Mouse (Mus musculus): ENCODE measurements around the gene Rnf152.
A peak's percentile ranks its signal among the peaks of the same experiment; 100 is the strongest.

Gene Rnf152

GRCm38 (mm10) chr1:105311899-105312600, 44.5 kb downstream of the Rnf152 start:
- DNase-seq, result no peak

GRCm38 (mm10) chr1:105302164-105302563, 54.3 kb downstream of the Rnf152 start:
- no peak for DNase-seq

GRCm38 (mm10) chr1:105301764-105302163, 54.7 kb downstream of the Rnf152 start:
- peak; percentile 31 to 37 for DNase-seq

GRCm38 (mm10) chr1:105291859-105292258, 64.7 kb downstream of the Rnf152 start:
- no peak for DNase-seq

DNA sequence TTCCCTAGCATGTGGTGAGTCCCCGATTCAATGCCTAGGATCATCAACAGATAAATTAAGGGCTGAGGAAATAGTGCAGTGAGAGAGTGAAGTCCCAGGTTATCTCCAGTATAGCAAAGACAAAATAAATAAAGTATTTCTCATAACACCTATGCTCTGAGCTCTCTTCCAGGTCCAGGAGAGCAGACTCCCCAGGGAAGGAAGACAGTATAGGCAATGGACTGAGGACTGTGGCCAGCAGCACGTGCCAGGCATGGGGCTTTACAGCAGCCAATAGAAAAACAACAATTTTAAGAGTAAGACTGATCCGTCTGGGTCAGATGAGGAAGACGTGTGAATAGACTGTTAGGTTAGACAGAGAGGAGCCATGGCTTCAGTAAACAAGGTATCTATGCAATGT, 69.0 kb downstream of the Rnf152 start:
- no peak for DNase-seq

DNA sequence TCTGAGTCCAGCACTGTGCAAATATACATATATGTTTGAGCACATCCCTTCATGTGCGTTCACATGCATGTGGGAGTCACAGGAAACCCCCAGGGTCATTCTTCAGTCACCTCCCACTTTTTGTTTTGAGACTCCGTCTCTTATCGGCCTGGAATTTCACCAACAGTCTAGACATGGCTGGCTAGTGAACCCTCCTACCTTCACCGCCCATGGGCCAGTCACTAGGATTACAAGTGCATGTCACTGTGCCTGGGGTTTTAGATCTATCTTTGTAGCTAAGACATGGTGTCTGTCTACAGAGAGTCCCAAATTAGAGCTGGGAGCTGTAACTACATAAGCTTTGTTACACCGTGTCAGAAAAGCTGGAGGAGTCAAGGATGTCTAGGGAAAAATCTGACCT, 69.6 kb downstream of the Rnf152 start:
- no peak for DNase-seq

DNA sequence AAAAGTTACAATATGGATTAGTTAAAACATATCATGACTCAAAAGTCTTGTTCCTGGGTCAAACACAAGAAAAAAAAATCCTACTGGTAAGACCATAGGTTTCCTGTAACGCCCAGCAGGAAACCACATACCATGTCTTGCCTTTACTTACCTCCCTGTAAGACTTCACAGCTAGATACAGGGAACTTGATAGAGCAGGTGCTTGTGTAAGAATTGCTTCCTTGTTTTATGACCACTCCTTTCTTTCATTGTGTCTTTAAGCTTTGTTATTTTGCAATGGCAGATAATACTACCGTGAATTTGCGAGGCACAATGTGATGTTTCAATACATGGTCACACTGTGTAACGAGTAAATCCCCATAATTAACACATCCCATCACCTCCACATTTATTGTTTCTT, 71.5 kb downstream of the Rnf152 start:
- no peak for DNase-seq

GRCm38 (mm10) chr1:105284116-105284515, 72.4 kb downstream of the Rnf152 start:
- DNase-seq, result no peak

- no peak for DNase-seq
These were observed 75.2 kb downstream of the Rnf152 start for GRCm38 (mm10) chr1:105281277-105281676.

DNA sequence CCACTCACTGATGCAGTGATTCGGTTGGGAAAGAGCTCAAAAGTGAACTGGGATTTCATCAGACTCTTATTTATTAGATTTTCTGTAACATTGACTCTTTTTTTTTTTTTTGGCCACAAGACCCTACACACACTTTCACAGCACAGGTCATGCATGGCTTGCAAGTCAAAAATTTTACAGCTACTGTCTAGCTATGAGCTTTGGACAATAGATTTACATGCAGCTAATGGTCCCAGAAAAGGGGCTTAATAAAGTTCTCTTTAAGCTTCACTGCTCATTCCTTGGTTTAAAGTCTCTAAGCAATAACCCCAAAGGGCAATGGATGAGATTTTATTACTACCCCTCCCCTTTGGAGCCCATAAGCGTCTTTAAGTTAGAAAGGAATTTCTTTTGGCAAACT, 76.3 kb downstream of the Rnf152 start:
- DNase-seq, result no peak

DNA sequence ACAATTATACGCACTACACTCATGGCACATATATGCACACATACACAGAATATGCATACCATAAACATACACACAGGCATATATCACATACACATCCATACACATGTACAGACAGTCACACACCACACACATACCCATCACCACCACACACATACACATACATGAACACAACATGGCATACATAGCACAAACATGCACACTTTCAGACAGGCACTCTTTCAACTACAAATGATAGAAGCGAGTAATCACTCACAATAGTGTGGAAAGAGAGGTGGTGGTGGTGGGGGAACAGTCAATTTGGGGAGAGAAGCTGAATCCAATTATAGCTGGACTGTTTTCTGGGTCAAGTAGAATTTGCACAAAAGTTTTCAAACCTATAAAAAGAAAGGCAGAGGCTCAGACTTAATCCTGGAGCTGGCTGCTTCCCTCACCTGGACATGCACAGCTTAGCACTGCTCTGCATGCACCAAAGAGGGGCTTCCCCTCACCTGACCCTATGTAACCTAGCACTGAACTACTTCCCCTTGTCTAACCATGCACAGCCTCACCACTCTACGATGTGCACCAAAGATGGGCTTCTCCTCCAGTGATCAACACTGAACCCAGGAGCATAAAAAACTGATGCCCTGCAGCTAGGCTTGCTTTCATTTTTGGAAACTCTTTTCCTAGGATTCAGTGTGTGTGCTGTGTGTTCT, 81.9 kb downstream of the Rnf152 start:
- no peak for DNase-seq

- DNase-seq, result peak; percentile 63 to 65
These were observed 85.4 kb downstream of the Rnf152 start for GRCm38 (mm10) chr1:105271104-105271503.

GRCm38 (mm10) chr1:105263283-105264033, 93.1 kb downstream of the Rnf152 start:
- DNase-seq, result no peak

GRCm38 (mm10) chr1:105260200-105260599, 96.3 kb downstream of the Rnf152 start:
- no peak for DNase-seq

DNA sequence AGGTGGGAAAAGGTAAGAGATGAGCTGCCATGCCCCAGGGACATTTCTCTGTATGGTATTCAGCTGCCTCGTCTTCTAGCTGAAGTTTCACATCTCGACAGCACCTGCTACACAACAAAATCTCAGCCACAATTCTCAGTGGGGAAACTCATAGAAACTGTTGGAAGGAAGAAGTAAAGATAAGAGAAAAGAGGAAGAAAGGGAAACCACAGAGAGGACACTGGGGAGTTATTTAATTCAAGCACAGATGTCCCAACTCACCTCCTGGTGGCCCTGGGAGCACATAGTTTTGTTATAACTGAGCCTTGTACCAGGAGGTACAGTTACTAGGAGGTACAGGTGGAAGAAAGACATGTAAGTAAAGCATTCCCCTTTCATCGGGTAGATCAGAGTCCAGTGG, 99.3 kb downstream of the Rnf152 start:
- DNase-seq, result no peak

DNA sequence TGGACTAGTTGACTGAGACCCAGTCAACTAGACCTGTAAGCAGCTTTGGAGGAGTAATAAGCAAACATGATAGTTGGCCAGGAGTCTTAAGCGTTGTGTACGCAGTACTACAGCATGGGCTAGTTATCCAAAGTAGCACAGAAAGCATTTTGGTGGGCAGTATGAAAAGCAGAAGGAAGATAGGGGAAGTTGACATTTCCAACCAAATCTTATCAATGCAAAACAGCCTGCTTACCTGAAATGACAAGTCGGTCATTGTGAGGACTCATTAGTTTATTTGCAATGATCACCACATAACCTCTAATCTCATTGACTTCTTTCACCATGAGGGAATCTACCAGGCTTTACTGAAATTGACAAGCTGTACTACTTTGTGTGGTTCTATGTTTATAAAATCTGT, 107.3 kb downstream of the Rnf152 start:
- DNase-seq, result no peak

GRCm38 (mm10) chr1:105246651-105247050, 109.9 kb downstream of the Rnf152 start:
- DNase-seq, result no peak

DNA sequence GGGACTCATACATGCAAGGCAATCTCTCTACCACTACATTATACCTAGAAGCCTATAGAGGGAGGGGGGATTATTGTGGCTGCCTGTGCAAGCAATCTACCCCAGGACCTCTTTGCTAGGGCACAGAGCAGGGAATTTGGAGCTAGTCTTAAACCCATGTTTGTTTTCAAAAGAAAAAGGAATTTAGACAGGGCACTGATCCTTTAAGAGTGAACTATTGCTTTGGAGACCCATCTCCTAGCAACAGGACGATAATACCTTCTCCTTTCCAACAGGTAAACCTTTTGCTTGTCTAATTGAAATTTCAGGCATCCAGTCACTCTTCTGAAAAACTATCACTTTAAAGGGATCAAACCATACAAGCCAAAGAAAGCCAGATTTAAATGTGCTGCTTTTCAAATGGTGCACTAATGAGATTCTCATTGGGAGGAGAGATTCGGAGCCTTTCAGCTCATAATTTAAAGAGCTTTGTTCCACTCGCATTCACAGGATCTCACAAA, 110.4 kb downstream of the Rnf152 start:
- DNase-seq, result no peak

- DNase-seq, result no peak
These were observed 113.0 kb downstream of the Rnf152 start for GRCm38 (mm10) chr1:105243359-105244142.

- no peak for DNase-seq
These were observed 116.3 kb downstream of the Rnf152 start for GRCm38 (mm10) chr1:105240185-105240584.

Data from cerebellum, adult 18-20 months (tissue).